Mouse (Mus musculus): ENCODE measurements around the gene Fbxo41. TPM values are rescaled to one million over a fixed set of nuclear protein-coding genes. Genes with fewer than 3 reads are reported as not detected.
A peak's percentile ranks its signal among the peaks of the same experiment; 100 is the strongest.

The Fbxo41 gene
- polyA plus RNA-seq, 1 experiment from 2014 or later, result 1.1 TPM

- Histone ChIP-seq H3K4me2 (ENCODE audit: low read depth, low read length, severe bottlenecking) (peak within 1 kb of the TSS; percentile 68), H3K27me3 (ENCODE audit: control insufficient read depth, insufficient read depth, low read length) (peaks cover 51% of the 10 kb centered on the region), H3K9me3 (ENCODE audit: control insufficient read depth, low read length) (no peaks in the 10 kb centered on the region), H3K4me3 (ENCODE audit: low read depth, low read length) (peak within 1 kb of the TSS; percentile 35), H3K27ac (ENCODE audit: low read depth, low read length) (no peak within 1 kb of the TSS), H3K9ac (ENCODE audit: low read length) (no peak within 1 kb of the TSS), H3K36me3 (ENCODE audit: control insufficient read depth, insufficient read depth, low read length) (no peaks in the 10 kb centered on the region), H3K4me1 (replicated peaks; ENCODE audit: control insufficient read depth, insufficient read depth, low read length) (peaks cover 20% of the 10 kb centered on the region)
- under 1% methylated on average over 35 of the region's 38 CpGs for WGBS
- peak; percentile 67 for ATAC-seq (replicated peaks; ENCODE audit: low FRiP score)
- DNase-seq (ENCODE audit: low spot score), result peak; percentile 76
Observed at GRCm38 (mm10) chr6:85513531-85513910, 10.7 kb upstream of the Fbxo41 start, which contains the start of gene Egr4. Gene Egr4, minus strand, starts transcription at chr6:85513589.

GRCm38 (mm10) chr6:85512577-85513530, 10.1 kb upstream of the Fbxo41 start:
- DNase-seq (ENCODE audit: low spot score), result peak; percentile 61
- peak overlapping the region; percentile 35 for H3K4me3 ChIP-seq (ENCODE audit: low read depth, low read length)
- H3K9ac ChIP-seq (ENCODE audit: low read length), result no peak overlapping the region
- WGBS, result under 1% methylated on average over 80 of the region's 90 CpGs
- 0 out of 2 replicates have a peak, but pooled peaks have one; percentile 33 for ATAC-seq (replicated peaks; ENCODE audit: low FRiP score)
- H3K9me3 ChIP-seq (ENCODE audit: control insufficient read depth, low read length), result no peaks in the 10 kb centered on the region
- peaks cover 20% of the 10 kb centered on the region for H3K4me1 ChIP-seq (replicated peaks; ENCODE audit: control insufficient read depth, insufficient read depth, low read length)
- no peaks in the 10 kb centered on the region for H3K36me3 ChIP-seq (ENCODE audit: control insufficient read depth, insufficient read depth, low read length)
- no peak overlapping the region for H3K27ac ChIP-seq (ENCODE audit: low read depth, low read length)
- peaks cover 51% of the 10 kb centered on the region for H3K27me3 ChIP-seq (ENCODE audit: control insufficient read depth, insufficient read depth, low read length)
- peak overlapping the region; percentile 68 for H3K4me2 ChIP-seq (ENCODE audit: low read depth, low read length, severe bottlenecking)

GRCm38 (mm10) chr6:85512056-85512440, 9.3 kb upstream of the Fbxo41 start:
- Histone ChIP-seq H3K9me3 (ENCODE audit: control insufficient read depth, low read length) (no peaks in the 10 kb centered on the region), H3K36me3 (ENCODE audit: control insufficient read depth, insufficient read depth, low read length) (no peaks in the 10 kb centered on the region), H3K27ac (ENCODE audit: low read depth, low read length) (no peak overlapping the region), H3K27me3 (ENCODE audit: control insufficient read depth, insufficient read depth, low read length) (peaks cover 51% of the 10 kb centered on the region), H3K4me2 (ENCODE audit: low read depth, low read length, severe bottlenecking) (peak overlapping the region; percentile 52), H3K9ac (ENCODE audit: low read length) (no peak overlapping the region), H3K4me1 (replicated peaks; ENCODE audit: control insufficient read depth, insufficient read depth, low read length) (peaks cover 20% of the 10 kb centered on the region), H3K4me3 (ENCODE audit: low read depth, low read length) (peak overlapping the region; percentile 33)
- 1% methylated on average over 31 of the region's 36 CpGs for WGBS
- DNase-seq (ENCODE audit: low spot score), result peak; percentile 67
- no peak for ATAC-seq (replicated peaks; ENCODE audit: low FRiP score)

GRCm38 (mm10) chr6:85511286-85512055, 8.7 kb upstream of the Fbxo41 start:
- WGBS, result under 1% methylated on average over 80 of the region's 88 CpGs
- DNase-seq (ENCODE audit: low spot score) (peak; percentile 75), ATAC-seq (replicated peaks; ENCODE audit: low FRiP score) (0 out of 2 replicates have a peak, but pooled peaks have one; percentile 30)
- Histone ChIP-seq H3K4me3 (ENCODE audit: low read depth, low read length) (peak overlapping the region; percentile 33), H3K27me3 (ENCODE audit: control insufficient read depth, insufficient read depth, low read length) (peaks cover 51% of the 10 kb centered on the region), H3K27ac (ENCODE audit: low read depth, low read length) (no peak overlapping the region), H3K36me3 (ENCODE audit: control insufficient read depth, insufficient read depth, low read length) (no peaks in the 10 kb centered on the region), H3K4me1 (replicated peaks; ENCODE audit: control insufficient read depth, insufficient read depth, low read length) (peaks cover 20% of the 10 kb centered on the region), H3K9ac (ENCODE audit: low read length) (no peak overlapping the region), H3K4me2 (ENCODE audit: low read depth, low read length, severe bottlenecking) (peak overlapping the region; percentile 52), H3K9me3 (ENCODE audit: control insufficient read depth, low read length) (no peaks in the 10 kb centered on the region)

GRCm38 (mm10) chr6:85510476-85510875, 7.7 kb upstream of the Fbxo41 start:
- ATAC-seq (replicated peaks; ENCODE audit: low FRiP score), result no peak
- peaks cover 20% of the 10 kb centered on the region for H3K4me1 ChIP-seq (replicated peaks; ENCODE audit: control insufficient read depth, insufficient read depth, low read length)
- peaks cover 51% of the 10 kb centered on the region for H3K27me3 ChIP-seq (ENCODE audit: control insufficient read depth, insufficient read depth, low read length)
- H3K4me2 ChIP-seq (ENCODE audit: low read depth, low read length, severe bottlenecking), result no peak overlapping the region
- no peaks in the 10 kb centered on the region for H3K36me3 ChIP-seq (ENCODE audit: control insufficient read depth, insufficient read depth, low read length)
- no peak overlapping the region for H3K9ac ChIP-seq (ENCODE audit: low read length)
- no peak overlapping the region for H3K4me3 ChIP-seq (ENCODE audit: low read depth, low read length)
- WGBS, result 2% methylated on average over 6 of the region's 6 CpGs
- H3K27ac ChIP-seq (ENCODE audit: low read depth, low read length), result no peak overlapping the region
- peak; percentile 75 for DNase-seq (ENCODE audit: low spot score)
- no peaks in the 10 kb centered on the region for H3K9me3 ChIP-seq (ENCODE audit: control insufficient read depth, low read length)

GRCm38 (mm10) chr6:85508602-85509001, 5.8 kb upstream of the Fbxo41 start:
- Histone ChIP-seq H3K4me3 (ENCODE audit: low read depth, low read length) (no peak overlapping the region), H3K27me3 (ENCODE audit: control insufficient read depth, insufficient read depth, low read length) (peaks cover 41% of the 10 kb centered on the region), H3K27ac (ENCODE audit: low read depth, low read length) (no peak overlapping the region), H3K4me2 (ENCODE audit: low read depth, low read length, severe bottlenecking) (no peak overlapping the region), H3K4me1 (replicated peaks; ENCODE audit: control insufficient read depth, insufficient read depth, low read length) (peaks cover 20% of the 10 kb centered on the region), H3K36me3 (ENCODE audit: control insufficient read depth, insufficient read depth, low read length) (no peaks in the 10 kb centered on the region), H3K9me3 (ENCODE audit: control insufficient read depth, low read length) (no peaks in the 10 kb centered on the region), H3K9ac (ENCODE audit: low read length) (no peak overlapping the region)
- 31% methylated on average over 5 of the region's 5 CpGs for WGBS
- DNase-seq (ENCODE audit: low spot score) (no peak), ATAC-seq (replicated peaks; ENCODE audit: low FRiP score) (no peak)

- H3K27me3 ChIP-seq (ENCODE audit: control insufficient read depth, insufficient read depth, low read length), result peaks cover 6% of the 10 kb centered on the region
- ATAC-seq (replicated peaks; ENCODE audit: low FRiP score) (no peak), DNase-seq (ENCODE audit: low spot score) (no peak)
- H3K9ac ChIP-seq (ENCODE audit: low read length), result no peak overlapping the region
- WGBS, result 71% methylated on average over 2 of the region's 2 CpGs
- H3K36me3 ChIP-seq (ENCODE audit: control insufficient read depth, insufficient read depth, low read length), result no peaks in the 10 kb centered on the region
- no peaks in the 10 kb centered on the region for H3K9me3 ChIP-seq (ENCODE audit: control insufficient read depth, low read length)
- H3K4me2 ChIP-seq (ENCODE audit: low read depth, low read length, severe bottlenecking), result no peak overlapping the region
- no peak overlapping the region for H3K27ac ChIP-seq (ENCODE audit: low read depth, low read length)
- no peak overlapping the region for H3K4me3 ChIP-seq (ENCODE audit: low read depth, low read length)
- H3K4me1 ChIP-seq (replicated peaks; ENCODE audit: control insufficient read depth, insufficient read depth, low read length), result peaks cover 6% of the 10 kb centered on the region; the same call in 1 of the 2 replicates
Observed at GRCm38 (mm10) chr6:85504908-85505307, 2.1 kb upstream of the Fbxo41 start.

GRCm38 (mm10) chr6:85502103-85502910, 487 bp downstream of the Fbxo41 start:
- no peak for DNase-seq (ENCODE audit: low spot score)
- H3K36me3 ChIP-seq (ENCODE audit: control insufficient read depth, insufficient read depth, low read length), result no peaks in the 10 kb centered on the region
- peaks cover 6% of the 10 kb centered on the region; the same call in 1 of the 2 replicates for H3K4me1 ChIP-seq (replicated peaks; ENCODE audit: control insufficient read depth, insufficient read depth, low read length)
- 2% methylated on average over 37 of the region's 37 CpGs for WGBS
- H3K9ac ChIP-seq (ENCODE audit: low read length), result peak overlapping the region; percentile 73
- ATAC-seq (replicated peaks; ENCODE audit: low FRiP score), result peak; percentile 82
- H3K27me3 ChIP-seq (ENCODE audit: control insufficient read depth, insufficient read depth, low read length), result peaks cover 4% of the 10 kb centered on the region; the same call in 1 of the 2 replicates
- no peak overlapping the region for H3K27ac ChIP-seq (ENCODE audit: low read depth, low read length)
- H3K4me3 ChIP-seq (ENCODE audit: low read depth, low read length), result peak overlapping the region; percentile 81
- no peaks in the 10 kb centered on the region for H3K9me3 ChIP-seq (ENCODE audit: control insufficient read depth, low read length)
- H3K4me2 ChIP-seq (ENCODE audit: low read depth, low read length, severe bottlenecking), result peak overlapping the region; percentile 65
